Mouse (Mus musculus): ENCODE measurements around the gene Fkbp1b. TPM values are rescaled to one million over a fixed set of nuclear protein-coding genes. Genes with fewer than 3 reads are reported as not detected.
A peak's percentile ranks its signal among the peaks of the same experiment; 100 is the strongest.
"Not testable (repeated sequence)": the region's sequence is repeated elsewhere in the genome, so short reads cannot be mapped to it uniquely, and the experiment has no call there.

Fkbp1b gene
- total RNA-seq (2018; cell fraction: chromatin; rRNA removed), result 10 to 100 TPM in 3 of 26 experiments, 1 to 10 TPM in 18, under 1 TPM in 1, not detected in 4; 0.90 to 18.2 (median 4.8) TPM
- total RNA-seq (2018; cell fraction: cytosol; rRNA removed), result 10 to 100 TPM; 14.9 to 27.1 (median 18.6) TPM
- total RNA-seq (2018; cell fraction: nucleus; rRNA removed), result 10 to 100 TPM in 10 of 26 experiments, 1 to 10 TPM in 16; 2.1 to 29.4 (median 6.8) TPM
- polyA plus RNA-seq (2018), result 20.7 to 32.7 TPM (median 26.6 TPM) in 3 replicates

GRCm38 (mm10) chr12:4841392-4841887, at the start of gene Fkbp1b:
Gene Fkbp1b (minus strand): TSS chr12:4841591.
- H3K36me3 ChIP-seq (ENCODE audit: inconsistent target), result peaks cover 16% of the 10 kb centered on the region; the same call in 1 of the 2 replicates
- peaks cover 45% of the 10 kb centered on the region for H3K79me2 ChIP-seq (ENCODE audit: inconsistent target)
- peak within 1 kb of the TSS; percentile 87 for H3K4me3 ChIP-seq (ENCODE audit: inconsistent target)
- WGBS (ENCODE audit: missing documents), result 2% methylated on average over 35 of the region's 37 CpGs
- H3K27ac ChIP-seq, result peak within 1 kb of the TSS; percentile 76

GRCm38 (mm10) chr12:4889891-4890290, 48.5 kb upstream of the Fkbp1b start:
- Histone ChIP-seq H3K27ac (no peak overlapping the region), H3K4me3 (ENCODE audit: inconsistent target) (no peak overlapping the region), H3K36me3 (ENCODE audit: inconsistent target) (peaks cover 9% of the 10 kb centered on the region; the same call in 1 of the 2 replicates), H3K79me2 (ENCODE audit: inconsistent target) (no peaks in the 10 kb centered on the region)
- 100% methylated on average over 1 of the region's 1 CpGs for WGBS (ENCODE audit: missing documents)

- peaks cover 9% of the 10 kb centered on the region; the same call in 1 of the 2 replicates for H3K36me3 ChIP-seq (ENCODE audit: inconsistent target)
- no peak overlapping the region for H3K27ac ChIP-seq
- H3K4me3 ChIP-seq (ENCODE audit: inconsistent target), result no peak overlapping the region
- 94% methylated on average over 2 of the region's 2 CpGs for WGBS (ENCODE audit: missing documents)
- no peaks in the 10 kb centered on the region for H3K79me2 ChIP-seq (ENCODE audit: inconsistent target)
These were observed 47.9 kb upstream of the Fkbp1b start for GRCm38 (mm10) chr12:4889251-4889650.

GRCm38 (mm10) chr12:4888739-4889138, 47.3 kb upstream of the Fkbp1b start:
- no peaks in the 10 kb centered on the region for H3K79me2 ChIP-seq (ENCODE audit: inconsistent target)

GRCm38 (mm10) chr12:4886581-4886980, 45.2 kb upstream of the Fkbp1b start:
- 97% methylated on average over 4 of the region's 4 CpGs for WGBS (ENCODE audit: missing documents)
- H3K4me3 ChIP-seq (ENCODE audit: inconsistent target); H3K27ac ChIP-seq; H3K36me3 ChIP-seq (ENCODE audit: inconsistent target); H3K79me2 ChIP-seq (ENCODE audit: inconsistent target): not testable (repeated sequence)

More at GRCm38 (mm10) chr12:4888739-4889138, 47.3 kb upstream of the Fkbp1b start:
- Histone ChIP-seq H3K27ac (no peak overlapping the region), H3K4me3 (ENCODE audit: inconsistent target) (no peak overlapping the region), H3K36me3 (ENCODE audit: inconsistent target) (peaks cover 9% of the 10 kb centered on the region; the same call in 1 of the 2 replicates)

GRCm38 (mm10) chr12:4885062-4885461, 43.7 kb upstream of the Fkbp1b start:
- Histone ChIP-seq H3K36me3 (ENCODE audit: inconsistent target) (no peaks in the 10 kb centered on the region), H3K79me2 (ENCODE audit: inconsistent target) (no peaks in the 10 kb centered on the region), H3K4me3 (ENCODE audit: inconsistent target) (no peak overlapping the region), H3K27ac (no peak overlapping the region)
- WGBS (ENCODE audit: missing documents), result 82% methylated on average over 1 of the region's 1 CpGs

- whole genome bisulfite sequencing (ENCODE audit: missing documents), result 88% methylated on average over 2 of the region's 2 CpGs
- H3K4me3 ChIP-seq (ENCODE audit: inconsistent target), result no peak overlapping the region
- H3K36me3 ChIP-seq (ENCODE audit: inconsistent target), result no peaks in the 10 kb centered on the region
- no peaks in the 10 kb centered on the region for H3K79me2 ChIP-seq (ENCODE audit: inconsistent target)
- H3K27ac ChIP-seq, result no peak overlapping the region
These were observed 40.7 kb upstream of the Fkbp1b start for GRCm38 (mm10) chr12:4882086-4882485.

GRCm38 (mm10) chr12:4879048-4879447, 37.7 kb upstream of the Fkbp1b start:
- WGBS (ENCODE audit: missing documents), result 95% methylated on average over 5 of the region's 5 CpGs
- H3K27ac ChIP-seq, result no peak overlapping the region
- H3K79me2 ChIP-seq (ENCODE audit: inconsistent target), result no peaks in the 10 kb centered on the region
- no peaks in the 10 kb centered on the region for H3K36me3 ChIP-seq (ENCODE audit: inconsistent target)
- no peak overlapping the region for H3K4me3 ChIP-seq (ENCODE audit: inconsistent target)

GRCm38 (mm10) chr12:4878296-4878783, 36.9 kb upstream of the Fkbp1b start:
- H3K36me3 ChIP-seq (ENCODE audit: inconsistent target), result no peaks in the 10 kb centered on the region

GRCm38 (mm10) chr12:4875623-4876022, 34.2 kb upstream of the Fkbp1b start:
- H3K79me2 ChIP-seq (ENCODE audit: inconsistent target), result no peaks in the 10 kb centered on the region
- H3K27ac ChIP-seq, result no peak overlapping the region
- H3K36me3 ChIP-seq (ENCODE audit: inconsistent target), result no peaks in the 10 kb centered on the region
- no peak overlapping the region for H3K4me3 ChIP-seq (ENCODE audit: inconsistent target)
- 97% methylated on average over 8 of the region's 8 CpGs for WGBS (ENCODE audit: missing documents)

More at GRCm38 (mm10) chr12:4878296-4878783, 36.9 kb upstream of the Fkbp1b start:
- WGBS (ENCODE audit: missing documents), result 62% methylated on average over 9 of the region's 9 CpGs
- no peak overlapping the region for H3K27ac ChIP-seq
- no peak overlapping the region for H3K4me3 ChIP-seq (ENCODE audit: inconsistent target)
- no peaks in the 10 kb centered on the region for H3K79me2 ChIP-seq (ENCODE audit: inconsistent target)

GRCm38 (mm10) chr12:4874161-4874927, 33.0 kb upstream of the Fkbp1b start, which contains the start of gene Mfsd2b:
Gene Mfsd2b (minus strand): TSS chr12:4874359.
- H3K36me3 ChIP-seq (ENCODE audit: inconsistent target), result no peaks in the 10 kb centered on the region
- 3% methylated on average over 24 of the region's 24 CpGs for WGBS (ENCODE audit: missing documents)
- no peak within 1 kb of the TSS for H3K27ac ChIP-seq
- no peak within 1 kb of the TSS for H3K4me3 ChIP-seq (ENCODE audit: inconsistent target)
- no peaks in the 10 kb centered on the region for H3K79me2 ChIP-seq (ENCODE audit: inconsistent target)

GRCm38 (mm10) chr12:4873531-4873930, 32.1 kb upstream of the Fkbp1b start:
- H3K27ac ChIP-seq, result no peak overlapping the region
- no peak overlapping the region for H3K4me3 ChIP-seq (ENCODE audit: inconsistent target)
- no peaks in the 10 kb centered on the region for H3K36me3 ChIP-seq (ENCODE audit: inconsistent target)
- H3K79me2 ChIP-seq (ENCODE audit: inconsistent target), result no peaks in the 10 kb centered on the region
- WGBS (ENCODE audit: missing documents), result 86% methylated on average over 6 of the region's 6 CpGs

- Histone ChIP-seq H3K36me3 (ENCODE audit: inconsistent target) (no peaks in the 10 kb centered on the region), H3K79me2 (ENCODE audit: inconsistent target) (no peaks in the 10 kb centered on the region), H3K4me3 (ENCODE audit: inconsistent target) (no peak overlapping the region), H3K27ac (no peak overlapping the region)
- 72% methylated on average over 5 of the region's 5 CpGs for WGBS (ENCODE audit: missing documents)
These were observed 31.6 kb upstream of the Fkbp1b start for GRCm38 (mm10) chr12:4872983-4873477.

- 86% methylated on average over 3 of the region's 4 CpGs for WGBS (ENCODE audit: missing documents)
- Histone ChIP-seq H3K27ac (no peak overlapping the region), H3K4me3 (ENCODE audit: inconsistent target) (no peak overlapping the region)
These were observed 30.9 kb upstream of the Fkbp1b start for GRCm38 (mm10) chr12:4872273-4872672.

GRCm38 (mm10) chr12:4871260-4871659, 29.9 kb upstream of the Fkbp1b start:
- H3K27ac ChIP-seq, result no peak overlapping the region

More at GRCm38 (mm10) chr12:4872273-4872672, 30.9 kb upstream of the Fkbp1b start:
- Histone ChIP-seq H3K79me2 (ENCODE audit: inconsistent target) (no peaks in the 10 kb centered on the region), H3K36me3 (ENCODE audit: inconsistent target) (no peaks in the 10 kb centered on the region)

More at GRCm38 (mm10) chr12:4871260-4871659, 29.9 kb upstream of the Fkbp1b start:
- WGBS (ENCODE audit: missing documents), result 96% methylated on average over 5 of the region's 5 CpGs
- H3K36me3 ChIP-seq (ENCODE audit: inconsistent target), result no peaks in the 10 kb centered on the region
- no peaks in the 10 kb centered on the region for H3K79me2 ChIP-seq (ENCODE audit: inconsistent target)
- H3K4me3 ChIP-seq (ENCODE audit: inconsistent target), result no peak overlapping the region
